Mouse (Mus musculus) frontal cortex, postnatal 25 days (tissue): Measurements from ENCODE around the gene Ckm.

Source experiments
- DNase-seq, 2 experiments: peaks; one replicate each; pipeline ENCODE4 v3.0.0; 2022; ENCODE audit warnings: low spot score in 2 of 2

The Ckm gene

GRCm38 (mm10) chr7:19388699-19389413, 15.7 kb upstream of the Ckm start:
- no peak for DNase-seq

GRCm38 (mm10) chr7:19394484-19394883, 10.1 kb upstream of the Ckm start:
- no peak for DNase-seq

- DNase-seq: no peak
Measured at GRCm38 (mm10) chr7:19399496-19400280, 4.9 kb upstream of the Ckm start.

GRCm38 (mm10) chr7:19400946-19401345, 3.6 kb upstream of the Ckm start:
- no peak for DNase-seq

GRCm38 (mm10) chr7:19402535-19403112, 2.0 kb upstream of the Ckm start:
- DNase-seq: no peak

GRCm38 (mm10) chr7:19403731-19404296, 762 bp upstream of the Ckm start, which contains the start of gene Klc3:
TSS of gene Klc3 (minus strand) at chr7:19404104.
- no peak for DNase-seq

GRCm38 (mm10) chr7:19405417-19405816, 841 bp downstream of the Ckm start:
- peak; percentile 79 to 86 for DNase-seq

- DNase-seq: no peak
Measured at GRCm38 (mm10) chr7:19409753-19410152, 5.2 kb downstream of the Ckm start.

GRCm38 (mm10) chr7:19410766-19411344, 6.3 kb downstream of the Ckm start:
- no peak for DNase-seq

GRCm38 (mm10) chr7:19411783-19412182, 7.2 kb downstream of the Ckm start:
- DNase-seq: no peak

GRCm38 (mm10) chr7:19413525-19413924, 8.9 kb downstream of the Ckm start:
- no peak for DNase-seq

- DNase-seq: no peak
Measured at GRCm38 (mm10) chr7:19416590-19416989, 12.0 kb downstream of the Ckm start.

- no peak for DNase-seq
Measured at GRCm38 (mm10) chr7:19420121-19420520, 15.5 kb downstream of the Ckm start.

- peak; percentile 44 to 68 for DNase-seq
Measured at GRCm38 (mm10) chr7:19420821-19421636, 16.5 kb downstream of the Ckm start.

GRCm38 (mm10) chr7:19423083-19423482, 18.5 kb downstream of the Ckm start:
- no peak for DNase-seq

GRCm38 (mm10) chr7:19424051-19424450, 19.5 kb downstream of the Ckm start:
- DNase-seq: no peak

GRCm38 (mm10) chr7:19426349-19426748, 21.8 kb downstream of the Ckm start:
- DNase-seq: no peak

GRCm38 (mm10) chr7:19426888-19427287, 22.3 kb downstream of the Ckm start:
- DNase-seq: no peak

GRCm38 (mm10) chr7:19427999-19428650, 23.5 kb downstream of the Ckm start:
- no peak for DNase-seq

GRCm38 (mm10) chr7:19429726-19430125, 25.1 kb downstream of the Ckm start:
- no peak for DNase-seq

- DNase-seq: no peak
Measured at GRCm38 (mm10) chr7:19430402-19430801, 25.8 kb downstream of the Ckm start.
